Mouse (Mus musculus) stomach, postnatal 0 days (tissue): Measurements from ENCODE around the gene Cdh8.

Source experiments
- CTCF ChIP-seq: IDR thresholded peaks from 2 replicates; pipeline ENCODE4 v1.5.1; 2016; ENCODE audit warnings: antibody characterized with exemption, low read depth, mild to moderate bottlenecking, moderate library complexity
- EP300 ChIP-seq: optimal IDR thresholded peaks from 2 replicates; pipeline ENCODE3; 2016; ENCODE audit warnings: antibody characterized with exemption

DNA sequence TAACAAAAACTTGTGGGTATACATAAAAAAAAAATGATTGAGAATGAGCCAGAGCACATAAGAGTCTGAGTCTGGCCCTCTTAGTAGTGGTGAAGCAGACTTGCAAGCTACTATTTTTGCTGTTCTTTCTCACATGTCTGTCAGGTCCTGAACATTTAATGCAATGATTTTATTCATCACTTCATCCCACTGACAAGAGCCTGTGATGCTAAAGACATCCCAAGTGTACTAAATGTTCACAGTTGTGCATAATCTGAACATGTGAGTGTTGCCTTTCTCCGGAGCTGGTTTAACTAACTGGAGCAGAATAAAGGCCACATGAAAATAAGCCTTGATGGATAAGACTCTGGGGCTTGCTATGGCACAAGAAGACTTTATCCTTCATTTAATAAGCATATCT lies 131.2 kb downstream of the Cdh8 start:
- TF ChIP-seq CTCF (no peak), EP300 (no peak)
